Mouse (Mus musculus) T-helper 17 cell (primary cell): ENCODE data around the gene Zfp455.
"Not testable (repeated sequence)": the region's sequence is repeated elsewhere in the genome, so short reads cannot be mapped to it uniquely, and the experiment has no call there.

Source experiments
- in situ Hi-C, 2 experiments: fragments of 300-600 bp; cut with MboI, MseI; formaldehyde crosslinking; loops; 1 replicate in 1 of 2; 2 replicates in 1 of 2; pipeline ENCODE4 v1.15.1; 2025; ENCODE audit warnings: high pct_unique_total_duplicates in 2 of 2

The Zfp455 gene

DNA sequence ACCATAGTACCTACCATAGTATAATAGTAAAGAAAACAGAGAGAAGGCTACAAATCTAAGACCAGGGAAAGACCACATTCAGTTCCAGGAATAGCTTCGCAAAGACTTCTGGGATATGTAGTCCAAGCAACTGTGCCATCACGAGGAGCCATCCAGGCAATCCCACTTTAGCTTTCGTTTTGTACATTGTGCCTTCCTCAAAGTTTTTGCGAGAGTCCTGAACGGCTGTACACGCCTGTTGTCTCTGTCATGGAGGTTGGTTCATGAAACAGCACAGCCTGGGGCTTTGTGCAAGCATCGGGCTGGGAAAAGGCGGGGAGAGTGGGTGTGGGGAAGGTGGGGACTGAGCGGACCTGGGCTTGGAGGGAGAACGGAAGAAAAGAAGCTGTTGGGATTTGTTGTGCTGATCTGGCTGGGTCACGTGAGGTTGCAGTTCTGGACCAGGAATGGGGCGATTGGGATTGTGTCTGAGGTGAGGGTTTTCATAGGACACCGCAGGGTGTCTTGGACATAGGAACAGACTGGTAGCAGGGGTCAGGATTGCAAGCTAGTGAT is at the start of gene Zfp455:
TSS of gene Zfp455 (plus strand) at position 167 of the 555 bp plus-strand sequence.
- in situ Hi-C loops = loop anchor here in 1 of 2 experiments (5.0 kb wide), 1 partner anchor 68 kb away; no protein-coding TSS in a partner anchor

DNA sequence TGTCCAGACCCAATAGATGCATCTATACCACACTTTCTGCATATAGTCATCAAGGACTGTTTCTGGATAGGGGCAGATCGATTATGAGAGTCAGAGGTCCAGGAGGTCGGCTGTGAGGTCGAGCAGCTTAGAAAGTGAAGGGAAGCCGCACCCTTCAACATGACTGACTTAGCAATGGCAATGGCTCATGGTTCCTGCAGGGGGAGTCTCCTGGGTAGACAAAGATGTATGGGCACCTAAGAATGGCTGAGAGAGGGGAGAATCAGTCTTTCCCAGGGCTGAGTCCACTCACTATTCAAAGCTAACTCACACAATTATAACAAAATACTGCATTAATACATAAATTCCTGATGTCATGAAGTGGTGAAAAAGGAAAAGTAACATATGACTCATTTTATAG is 28.2 kb upstream of the Zfp455 start:
- in situ Hi-C loops = not testable (repeated sequence)

DNA sequence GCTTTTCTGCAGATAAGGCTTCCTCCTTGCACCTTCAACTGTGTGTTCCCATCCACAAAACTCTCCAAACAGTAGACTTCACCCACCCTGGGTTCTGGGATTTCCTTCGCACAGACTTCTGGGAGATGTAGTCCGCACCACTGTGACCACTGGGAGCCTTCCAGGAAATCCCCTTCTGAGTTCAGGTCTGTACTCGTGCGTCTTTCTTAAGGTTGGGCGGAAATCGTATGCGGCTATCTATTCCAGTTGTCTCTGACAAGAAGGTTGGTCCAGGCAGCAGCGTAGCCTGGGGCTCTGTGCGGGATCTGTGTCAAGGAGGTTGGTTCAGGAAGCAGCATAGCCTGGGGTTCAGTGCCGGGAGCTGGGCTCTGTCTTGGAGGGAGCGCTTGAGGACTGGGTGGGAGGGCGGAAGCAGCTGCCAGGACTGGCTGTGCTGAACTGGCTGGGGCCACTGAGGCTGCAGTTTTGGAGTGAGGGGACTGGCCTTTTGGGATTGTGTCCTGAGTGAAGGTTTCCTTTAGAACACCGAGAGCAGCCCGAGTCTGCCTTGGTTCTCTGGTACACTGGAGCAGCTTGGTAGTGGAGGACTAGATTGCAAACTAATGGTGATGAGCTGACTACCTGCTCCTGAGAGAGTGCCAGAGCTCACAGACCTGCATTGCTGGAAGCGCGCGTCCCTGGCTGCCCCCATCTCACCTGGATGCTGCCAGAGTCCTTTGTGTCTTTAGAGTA is 21.1 kb upstream of the Zfp455 start, which contains the start of gene Rsl1:
TSS of gene Rsl1 (plus strand) at position 192 of the 732 bp plus-strand sequence.
- in situ Hi-C loops = loop anchor here in 1 of 2 experiments (5.0 kb wide), 2 partner anchors 41 to 91 kb away; no protein-coding TSS in a partner anchor

DNA sequence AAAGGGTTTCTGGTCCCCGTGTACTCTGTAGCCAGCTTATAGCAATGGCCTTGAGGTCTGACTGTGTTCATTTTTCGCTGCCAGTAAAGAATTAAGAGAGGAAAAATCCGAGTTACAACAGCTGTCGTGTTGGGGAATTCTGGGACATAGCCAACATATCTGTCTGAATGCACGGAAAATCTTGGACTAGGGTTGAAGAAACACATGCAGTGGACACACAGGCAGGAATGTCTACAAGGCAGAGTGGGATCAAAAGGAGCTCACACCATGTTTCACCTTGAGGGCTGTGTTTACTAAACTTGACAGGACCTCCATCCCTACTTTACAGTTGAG is 20.6 kb upstream of the Zfp455 start:
- in situ Hi-C loops = loop anchor here in 1 of 2 experiments (5.0 kb wide), 2 partner anchors 41 to 91 kb away; no protein-coding TSS in a partner anchor

DNA sequence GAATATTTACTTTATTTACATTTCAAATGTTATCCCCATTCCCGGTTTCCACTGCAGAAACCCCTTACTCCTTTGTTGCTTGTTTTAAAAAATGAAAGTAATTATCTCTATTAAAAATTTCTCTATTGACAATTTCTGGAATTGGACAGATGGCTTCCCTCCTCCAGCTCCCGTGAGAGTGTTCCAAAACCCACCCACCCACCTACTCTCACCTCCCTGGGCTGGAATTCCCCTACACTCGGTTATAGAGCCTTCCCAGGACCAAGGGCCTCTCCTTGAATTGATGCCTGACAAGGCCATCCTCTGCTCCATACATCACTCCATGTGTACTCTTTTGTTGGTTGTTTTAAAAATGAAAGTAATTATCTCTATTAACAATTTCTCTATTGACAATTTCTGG is 7.3 kb downstream of the Zfp455 start:
- in situ Hi-C loops = no loop called here

DNA sequence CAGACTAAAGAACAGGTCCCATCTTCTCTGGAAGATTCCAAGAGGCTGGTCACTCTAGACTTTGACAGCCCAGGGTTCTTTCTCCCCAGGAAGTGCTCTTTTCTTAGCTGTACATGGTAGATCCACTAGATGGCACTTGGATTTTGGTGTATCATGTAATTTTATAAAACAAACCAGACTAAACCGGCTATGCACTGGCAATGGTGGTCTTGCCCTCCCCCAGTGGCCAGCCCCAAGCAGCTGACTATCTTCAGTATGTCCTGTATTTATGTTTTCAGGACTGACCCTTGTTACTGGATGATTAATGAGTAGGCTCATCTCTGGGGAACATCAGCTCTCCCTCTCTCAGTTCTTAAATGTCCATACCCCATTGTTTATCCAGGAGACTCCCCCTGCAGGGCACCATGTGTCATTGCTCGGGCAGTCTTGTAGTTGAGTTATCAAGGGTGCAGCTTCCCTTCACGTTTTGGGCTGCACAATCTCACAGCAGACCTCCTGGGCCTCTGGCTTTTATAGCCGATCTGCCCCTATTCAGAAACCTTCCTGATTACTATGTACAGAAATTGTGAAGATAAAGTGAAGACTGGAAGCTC is 19.8 kb downstream of the Zfp455 start:
- in situ Hi-C loops = loop anchor here in 1 of 2 experiments (5.0 kb wide), 1 partner anchor 87 kb away; no protein-coding TSS in a partner anchor
